ENCODE assay signal across 14 mouse cellular contexts in the genomic region with DNA sequence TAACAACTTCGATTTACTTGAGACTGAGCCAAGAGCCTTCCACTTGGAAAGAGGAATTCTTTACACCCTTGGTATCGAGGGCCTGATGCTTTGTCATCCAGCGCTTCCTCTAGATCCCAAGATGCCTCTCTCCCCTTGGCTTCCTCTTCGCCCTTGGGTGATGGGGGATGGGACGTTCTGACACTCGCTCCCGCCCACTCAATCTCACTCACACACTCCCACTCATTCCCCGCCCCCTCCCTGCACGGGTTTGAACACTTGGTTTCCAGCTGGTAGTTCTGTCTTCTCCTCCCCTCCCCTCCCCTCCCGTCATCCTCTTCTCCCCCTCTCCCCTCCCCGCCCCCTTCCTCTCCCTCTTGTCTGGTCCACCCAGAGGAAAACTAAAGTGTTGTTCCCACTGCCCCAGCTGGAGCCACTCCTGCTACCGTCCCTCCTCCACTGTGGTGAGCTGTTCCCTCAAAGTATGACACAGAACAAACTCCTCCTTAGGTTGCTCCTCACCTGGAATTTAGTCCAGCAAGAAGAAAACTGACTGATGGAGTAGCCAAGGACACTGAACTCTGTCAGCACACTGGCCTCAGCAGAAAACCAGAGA. TPM values are rescaled to one million over a fixed set of nuclear protein-coding genes. Genes with fewer than 3 reads are reported as not detected.
DNase-seq lines count a peak whose midpoint lies in the region; ATAC-seq and TF ChIP-seq lines count a peak whose summit lies in the region.
"Had no signal": no experiment of that assay in that cellular context is flagged by ENCODE, and none has a peak within 500 bp of the region (broad histone marks: within the 10 kb centered on the region; RNA-seq: fewer than 3 reads in every experiment).

No protein-coding gene starts in this region.

- ATAC-seq in stomach, embryonic 14.5 days (ENCODE audit: insufficient number of reproducible peaks, insufficient read depth, low FRiP score, low read depth): peak; percentile 50; the same call in 1 of the 2 replicates
- ATAC-seq in stomach, postnatal 0 days (ENCODE audit: low FRiP score, low TSS enrichment): no peak

- TF ChIP-seq POLR2A in embryonic fibroblast, embryonic 13.5 days (IDR thresholded peaks at IDR 0.05; ENCODE audit: low read depth, low read length): no peak

- no peaks in the 10 kb centered on the region for H3K36me3 ChIP-seq in heart, embryonic 10.5 days
- no peaks in the 10 kb centered on the region for H3K36me3 ChIP-seq in stomach, embryonic 14.5 days (ENCODE audit: control insufficient read depth, insufficient read depth, low read length)
- H3K36me3 ChIP-seq in stomach, postnatal 0 days (ENCODE audit: control insufficient read depth, insufficient read depth, low read length): no peaks in the 10 kb centered on the region
- H3K36me3 ChIP-seq: hindbrain, embryonic 15.5 days; limb, embryonic 13.5 days; neural tube, embryonic 12.5 days had no signal

- peak; percentile 91 for DNase-seq in heart, embryonic 10.5 days (ENCODE audit: low spot score)
- no peak for DNase-seq in heart, adult 18-20 months
- no peak for DNase-seq in stomach, postnatal 0 days (ENCODE audit: low spot score)
- no peak for DNase-seq in right cerebral cortex, adult 18-20 months
- DNase-seq in thymus, postnatal 0 days (ENCODE audit: low spot score): no peak
- no peak for DNase-seq in layer of hippocampus, postnatal 36 days
- DNase-seq: cerebellum, adult 8-10 months had no signal

- WGBS in heart, embryonic 10.5 days: 24% methylated on average over 12 of the region's 12 CpGs
- 26% methylated on average over 12 of the region's 12 CpGs for WGBS in stomach, embryonic 14.5 days
- WGBS in stomach, postnatal 0 days: 34% methylated on average over 12 of the region's 12 CpGs

- TF ChIP-seq EP300 in stomach, postnatal 0 days (optimal IDR thresholded peaks at IDR 0.05): no peak

- peaks cover 9% of the 10 kb centered on the region for H3K4me1 ChIP-seq in heart, embryonic 10.5 days
- no peaks in the 10 kb centered on the region for H3K4me1 ChIP-seq in stomach, embryonic 14.5 days (ENCODE audit: control insufficient read depth, insufficient read depth, low read length)
- H3K4me1 ChIP-seq in stomach, postnatal 0 days (replicated peaks; ENCODE audit: control insufficient read depth, insufficient read depth): no peaks in the 10 kb centered on the region
- peaks cover 9% of the 10 kb centered on the region for H3K4me1 ChIP-seq in embryonic fibroblast, embryonic 13.5 days (ENCODE audit: control insufficient read depth, insufficient read depth, low read length)
- H3K4me1 ChIP-seq: limb, embryonic 13.5 days had no signal

- H3K9ac ChIP-seq in stomach, embryonic 14.5 days (replicated peaks; ENCODE audit: low read depth, low read length): no peak overlapping the region
- H3K9ac ChIP-seq in stomach, postnatal 0 days (ENCODE audit: low read length): no peak overlapping the region
- H3K9ac ChIP-seq: hindbrain, embryonic 15.5 days; limb, embryonic 13.5 days; neural tube, embryonic 12.5 days had no signal

- H3K4me2 ChIP-seq in stomach, embryonic 14.5 days (replicated peaks; ENCODE audit: low read depth, low read length): no peak overlapping the region
- H3K4me2 ChIP-seq in stomach, postnatal 0 days (replicated peaks; ENCODE audit: low read depth): no peak overlapping the region
- H3K4me2 ChIP-seq: hindbrain, embryonic 15.5 days; limb, embryonic 13.5 days; neural tube, embryonic 12.5 days had no signal

- no peak overlapping the region for H3K4me3 ChIP-seq in heart, embryonic 10.5 days
- no peak overlapping the region for H3K4me3 ChIP-seq in stomach, embryonic 14.5 days (ENCODE audit: low read depth, low read length)
- no peak overlapping the region for H3K4me3 ChIP-seq in stomach, postnatal 0 days (ENCODE audit: low read depth, low read length)
- no peak overlapping the region for H3K4me3 ChIP-seq in embryonic fibroblast, embryonic 13.5 days (ENCODE audit: insufficient read depth, low read length)
- H3K4me3 ChIP-seq: hindbrain, embryonic 15.5 days; limb, embryonic 13.5 days; neural tube, embryonic 12.5 days had no signal

- H3K27ac ChIP-seq in heart, embryonic 10.5 days: peak overlapping the region; percentile 47; the same call in 1 of the 2 replicates
- no peak overlapping the region for H3K27ac ChIP-seq in stomach, embryonic 14.5 days (ENCODE audit: low read length)
- no peak overlapping the region for H3K27ac ChIP-seq in stomach, postnatal 0 days (replicated peaks)
- peak overlapping the region; percentile 70 for H3K27ac ChIP-seq in embryonic fibroblast, embryonic 13.5 days (ENCODE audit: insufficient read depth, low read length)
- H3K27ac ChIP-seq: hindbrain, embryonic 15.5 days; limb, embryonic 13.5 days; neural tube, embryonic 12.5 days had no signal

- H3K9me3 ChIP-seq in heart, embryonic 10.5 days: no peaks in the 10 kb centered on the region
- H3K9me3 ChIP-seq in stomach, embryonic 14.5 days (ENCODE audit: control insufficient read depth, low read depth, low read length): no peaks in the 10 kb centered on the region
- H3K9me3 ChIP-seq in stomach, postnatal 0 days (ENCODE audit: control insufficient read depth, low read length): no peaks in the 10 kb centered on the region
- H3K9me3 ChIP-seq: hindbrain, embryonic 15.5 days; limb, embryonic 13.5 days; neural tube, embryonic 12.5 days had no signal

- no peaks in the 10 kb centered on the region for H3K27me3 ChIP-seq in heart, embryonic 10.5 days (ENCODE audit: insufficient read depth, poor library complexity, severe bottlenecking)
- no peaks in the 10 kb centered on the region for H3K27me3 ChIP-seq in stomach, embryonic 14.5 days (ENCODE audit: control insufficient read depth, insufficient read depth, low read length)
- H3K27me3 ChIP-seq in stomach, postnatal 0 days (ENCODE audit: control insufficient read depth, insufficient read depth, low read length): no peaks in the 10 kb centered on the region
- H3K27me3 ChIP-seq: CH12.LX; hindbrain, embryonic 15.5 days; limb, embryonic 13.5 days; neural tube, embryonic 12.5 days had no signal

- TF ChIP-seq CTCF in stomach, postnatal 0 days (IDR thresholded peaks at IDR 0.05; ENCODE audit: low read depth): no peak
- TF ChIP-seq CTCF in embryonic fibroblast, embryonic 13.5 days (IDR thresholded peaks at IDR 0.05; ENCODE audit: borderline replicate concordance, insufficient read depth, low read length): no peak

RNA-seq across cellular contexts. Expression of a gene that starts 9.3 kb away (rescaled TPM):
- polyA plus RNA-seq in heart, embryonic 10.5 days (2016; fragmentation: Nextera tagmentation; extraction: Ambion mirVana): not detected in 2 replicates
- not detected for total RNA-seq in heart, adult 18-20 months (2021)
- not detected in 2 replicates for polyA plus RNA-seq in stomach, embryonic 14.5 days (2014; fragmentation: Nextera tagmentation; extraction: Ambion mirVana)
- polyA plus RNA-seq in stomach, postnatal 0 days (2015; fragmentation: Nextera tagmentation; extraction: Ambion mirVana): not detected in 2 replicates
- polyA plus RNA-seq in embryonic fibroblast, embryonic 13.5 days (2011; ENCODE audit: insufficient read length, low read depth, missing spikeins): 0.19 TPM in 1 of 2 replicates, not detected in the other
- not detected in 2 replicates for polyA plus RNA-seq in thymus, postnatal 0 days (2015; fragmentation: Nextera tagmentation; extraction: Ambion mirVana)
- total RNA-seq in layer of hippocampus, postnatal 36 days (2021): not detected
- total RNA-seq: CH12.LX had no signal
- polyA plus RNA-seq: gonadal fat pad, adult 2 months; neural tube, embryonic 12.5 days had no signal

Comparison
In these comparisons a context has a peak if more than half of its experiments do, and no peak if none do; other contexts are left out.
1. H3K27ac ChIP-seq: peak in heart, embryonic 10.5 days (single experiment) and embryonic fibroblast, embryonic 13.5 days (single experiment); none in stomach, embryonic 14.5 days (single experiment) and stomach, postnatal 0 days (single experiment).